Mouse (Mus musculus) G1E (cell line): ENCODE data around the gene Gm9639.
"Not testable (repeated sequence)": the region's sequence is repeated elsewhere in the genome, so short reads cannot be mapped to it uniquely, and the experiment has no call there.

Experiments used
- CTCF ChIP-seq: IDR thresholded peaks from 2 replicates; pipeline ENCODE4 v1.5.1; 2012; ENCODE audit warnings: low read depth, low read length, inconsistent platforms, mixed read lengths
- GATA1 ChIP-seq: IDR thresholded peaks from 2 replicates; pipeline ENCODE4 v1.6.1; 2012; ENCODE audit warnings: borderline replicate concordance, low read length, inconsistent platforms, mixed read lengths
- GATA2 ChIP-seq: IDR thresholded peaks from 2 replicates; pipeline ENCODE4 v1.6.1; 2012; ENCODE audit warnings: low read depth, low read length, inconsistent platforms, borderline replicate concordance
- POLR2AphosphoS5 ChIP-seq: IDR thresholded peaks from 2 replicates; pipeline ENCODE4 v1.6.1; 2012; ENCODE audit warnings: low read depth, low read length, inconsistent platforms; ENCODE audit not compliant: insufficient replicate concordance
- TAL1 ChIP-seq: conservative IDR thresholded peaks from 2 replicates; pipeline ENCODE4 v1.6.1; 2012; ENCODE audit warnings: low read depth, low read length, inconsistent platforms, mixed read lengths

DNA sequence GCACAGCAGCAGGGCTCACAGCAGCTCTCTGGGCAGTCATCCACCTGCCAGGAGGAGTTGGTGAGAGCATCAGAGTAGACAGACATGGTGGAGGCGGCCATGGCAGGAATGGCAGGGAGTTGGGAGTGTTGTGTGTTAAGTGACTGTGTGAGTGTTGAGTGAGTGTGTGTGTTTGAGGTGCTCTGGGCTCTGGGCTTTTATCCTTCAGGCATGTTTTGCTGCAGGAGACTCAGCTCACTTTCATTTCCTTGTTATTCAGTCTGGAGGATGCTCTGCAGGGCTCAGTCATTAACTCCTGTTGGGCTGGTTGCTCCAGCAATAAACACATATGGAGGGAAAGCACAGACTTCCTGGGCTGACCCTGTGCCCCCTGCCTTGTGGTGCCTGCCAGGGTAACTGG is 12.4 kb downstream of the Gm9639 start, which contains the start of gene Gm3250:
- not testable (repeated sequence) for TF ChIP-seq CTCF, TAL1, POLR2AphosphoS5, GATA2, GATA1
